Mouse (Mus musculus) kidney, postnatal 0 days (tissue): Measurements from ENCODE around the gene Nrde2. TPM values are rescaled to one million over a fixed set of nuclear protein-coding genes. Genes with fewer than 3 reads are reported as not detected.

Source experiments
- ATAC-seq: fragments of 200-750 bp; cut with Nextera tagmentation; replicated peaks from 2 replicates; pipeline ENCODE4 v1.8.0; 2017; ENCODE audit warnings: low read depth, moderate number of reproducible peaks, moderate TSS enrichment, moderate library complexity; ENCODE audit not compliant: low FRiP score
- DNase-seq: peaks from one replicate; pipeline ENCODE4 v3.0.0-alpha.2; 2016; ENCODE audit warnings: low spot score
- H3K27ac ChIP-seq: fragments of 300-500 bp; sonication (generic); 2 replicates; pipeline ENCODE4 v1.5.1; 2014; ENCODE audit warnings: mild to moderate bottlenecking
- H3K27me3 ChIP-seq: fragments of 300-500 bp; sonication (generic); 2 replicates; pipeline ENCODE4 v1.6.1; 2014; ENCODE audit warnings: low read length, mixed read lengths; ENCODE audit not compliant: insufficient read depth
- H3K36me3 ChIP-seq: fragments of 300-500 bp; sonication (generic); 2 replicates; pipeline ENCODE4 v1.6.1; 2014; ENCODE audit warnings: low read length, mixed read lengths; ENCODE audit not compliant: insufficient read depth
- H3K4me1 ChIP-seq: fragments of 300-500 bp; sonication (generic); replicated peaks from 2 replicates; pipeline ENCODE4 v1.6.1; 2014; ENCODE audit warnings: antibody characterized with exemption, low read length, mixed read lengths; ENCODE audit not compliant: insufficient read depth
- H3K4me2 ChIP-seq: fragments of 300-500 bp; sonication (generic); 2 replicates; pipeline ENCODE4 v1.6.1; 2014; ENCODE audit warnings: mild to moderate bottlenecking, low read length, moderate library complexity, mixed read lengths
- H3K4me3 ChIP-seq: fragments of 300-500 bp; sonication (generic); replicated peaks from 2 replicates; pipeline ENCODE4 v1.5.1; 2014; ENCODE audit warnings: low read depth, low read length
- H3K9ac ChIP-seq: fragments of 300-500 bp; sonication (generic); 2 replicates; pipeline ENCODE4 v1.6.1; 2014; ENCODE audit warnings: low read depth, low read length
- H3K9me3 ChIP-seq: fragments of 300-500 bp; sonication (generic); replicated peaks from 2 replicates; pipeline ENCODE4 v1.6.1; 2016; ENCODE audit warnings: low read length, inconsistent platforms, mixed read lengths
- CTCF ChIP-seq: IDR thresholded peaks from 2 replicates; pipeline ENCODE4 v1.5.1; 2016; ENCODE audit warnings: antibody characterized with exemption, low read depth, mild to moderate bottlenecking, moderate library complexity
- WGBS: fragments of 180-500 bp; shearing (Covaris S2); extraction: QIAGEN DNeasy Blood & Tissue Kit; methylation state at CpG from one replicate; pipeline ENCODE4 v1.1.7; 2014; 5-methylcytosine and 5-hydroxymethylcytosine counted together
- polyA plus RNA-seq: library from polyadenylated mRNA; unstranded; fragments of >200 nt; fragmentation: Nextera tagmentation; extraction: Ambion mirVana; gene quantifications from 2 replicates; pipeline ENCODE4 v1.2.1, GENCODE M21; 2015

Gene Nrde2
- polyA plus RNA-seq, 1 experiment from 2014 or later = 17.2 TPM

GRCm38 (mm10) chr12:100104530-100104929, 54.9 kb downstream of the Nrde2 start:
- no peaks in the 10 kb centered on the region for H3K36me3 ChIP-seq
- no peak for DNase-seq
- H3K9me3 ChIP-seq = no peaks in the 10 kb centered on the region
- TF ChIP-seq CTCF = no peak
- ATAC-seq = no peak
- 90% methylated on average over 5 of the region's 5 CpGs for WGBS
- no peak overlapping the region for H3K9ac ChIP-seq
- no peaks in the 10 kb centered on the region for H3K4me1 ChIP-seq
- H3K4me2 ChIP-seq = no peak overlapping the region
- no peak overlapping the region for H3K4me3 ChIP-seq
- H3K27ac ChIP-seq = no peak overlapping the region
- no peaks in the 10 kb centered on the region for H3K27me3 ChIP-seq

- no peaks in the 10 kb centered on the region for H3K9me3 ChIP-seq
- H3K4me3 ChIP-seq = no peak overlapping the region
- H3K9ac ChIP-seq = no peak overlapping the region
- ATAC-seq (no peak), DNase-seq (no peak)
- no peak for TF ChIP-seq CTCF
- no peak overlapping the region for H3K4me2 ChIP-seq
- no peaks in the 10 kb centered on the region for H3K4me1 ChIP-seq
- H3K27me3 ChIP-seq = no peaks in the 10 kb centered on the region
- WGBS = 61% methylated on average over 3 of the region's 3 CpGs
- no peaks in the 10 kb centered on the region for H3K36me3 ChIP-seq
- no peak overlapping the region for H3K27ac ChIP-seq
Measured at GRCm38 (mm10) chr12:100101651-100102050, 57.8 kb downstream of the Nrde2 start.

GRCm38 (mm10) chr12:100100707-100101030, 58.8 kb downstream of the Nrde2 start:
- H3K9ac ChIP-seq = no peak overlapping the region
- no peak overlapping the region for H3K4me3 ChIP-seq
- H3K4me1 ChIP-seq = no peaks in the 10 kb centered on the region
- TF ChIP-seq CTCF = no peak
- H3K36me3 ChIP-seq = no peaks in the 10 kb centered on the region
- no peaks in the 10 kb centered on the region for H3K9me3 ChIP-seq
- WGBS = 66% methylated on average over 3 of the region's 3 CpGs
- DNase-seq (no peak), ATAC-seq (no peak)
- no peaks in the 10 kb centered on the region for H3K27me3 ChIP-seq
- H3K4me2 ChIP-seq = no peak overlapping the region
- no peak overlapping the region for H3K27ac ChIP-seq

- DNase-seq (no peak), ATAC-seq (no peak)
- H3K4me3 ChIP-seq = no peak overlapping the region
- 60% methylated on average over 3 of the region's 3 CpGs for WGBS
- H3K4me1 ChIP-seq = no peaks in the 10 kb centered on the region
- no peak overlapping the region for H3K4me2 ChIP-seq
- no peak overlapping the region for H3K9ac ChIP-seq
- no peak overlapping the region for H3K27ac ChIP-seq
- TF ChIP-seq CTCF = no peak
- H3K36me3 ChIP-seq = no peaks in the 10 kb centered on the region
- no peaks in the 10 kb centered on the region for H3K9me3 ChIP-seq
- no peaks in the 10 kb centered on the region for H3K27me3 ChIP-seq
Measured at GRCm38 (mm10) chr12:100099971-100100706, 59.3 kb downstream of the Nrde2 start.

- no peak for DNase-seq
- Histone ChIP-seq H3K4me2 (no peak overlapping the region), H3K9ac (no peak overlapping the region), H3K27ac (no peak overlapping the region), H3K9me3 (no peaks in the 10 kb centered on the region), H3K27me3 (no peaks in the 10 kb centered on the region), H3K36me3 (no peaks in the 10 kb centered on the region), H3K4me3 (no peak overlapping the region), H3K4me1 (no peaks in the 10 kb centered on the region)
- no peak for TF ChIP-seq CTCF
- 82% methylated on average over 11 of the region's 11 CpGs for WGBS
- no peak for ATAC-seq
Measured at GRCm38 (mm10) chr12:100093046-100093445, 66.4 kb downstream of the Nrde2 start.

GRCm38 (mm10) chr12:100090750-100091149, 68.7 kb downstream of the Nrde2 start:
- ATAC-seq (no peak), DNase-seq (no peak)
- H3K27me3 ChIP-seq = no peaks in the 10 kb centered on the region
- H3K4me2 ChIP-seq = no peak overlapping the region
- no peaks in the 10 kb centered on the region for H3K9me3 ChIP-seq
- TF ChIP-seq CTCF = no peak
- no peak overlapping the region for H3K9ac ChIP-seq
- 86% methylated on average over 4 of the region's 4 CpGs for WGBS
- no peak overlapping the region for H3K27ac ChIP-seq
- H3K4me3 ChIP-seq = no peak overlapping the region
- H3K4me1 ChIP-seq = no peaks in the 10 kb centered on the region
- H3K36me3 ChIP-seq = no peaks in the 10 kb centered on the region

GRCm38 (mm10) chr12:100089265-100089664, 70.2 kb downstream of the Nrde2 start:
- H3K9me3 ChIP-seq = no peaks in the 10 kb centered on the region
- no peaks in the 10 kb centered on the region for H3K36me3 ChIP-seq
- TF ChIP-seq CTCF = no peak
- no peak overlapping the region for H3K4me3 ChIP-seq
- H3K9ac ChIP-seq = no peak overlapping the region
- 80% methylated on average over 5 of the region's 5 CpGs for WGBS
- no peak overlapping the region for H3K4me2 ChIP-seq
- H3K27me3 ChIP-seq = no peaks in the 10 kb centered on the region
- H3K27ac ChIP-seq = no peak overlapping the region
- DNase-seq (no peak), ATAC-seq (no peak)
- peaks cover 4% of the 10 kb centered on the region; the same call in 1 of the 2 replicates for H3K4me1 ChIP-seq
